ENCODE assay signal across 16 mouse cellular contexts in the genomic region with DNA sequence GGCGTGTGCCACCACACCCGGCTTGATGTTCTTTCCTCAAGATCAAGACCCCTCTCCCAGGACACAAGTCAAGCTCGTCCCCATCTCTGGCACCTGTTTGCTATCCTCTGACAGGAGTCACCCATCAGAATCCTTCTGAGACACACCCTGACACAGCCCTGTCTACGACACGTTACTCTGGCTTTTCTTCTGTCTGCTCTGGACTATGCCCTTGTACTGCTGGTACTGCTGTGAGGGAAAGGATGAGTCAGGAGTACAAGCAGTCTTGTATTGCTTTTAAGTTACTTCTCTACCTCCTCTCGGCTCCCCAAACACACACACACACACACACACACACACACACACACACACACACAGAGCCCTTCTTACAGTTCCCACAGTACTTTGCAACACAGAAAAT. TPM values are rescaled to one million over a fixed set of nuclear protein-coding genes. Genes with fewer than 3 reads are reported as not detected.
"Had no signal": no experiment of that assay in that cellular context is flagged by ENCODE, and none has a peak within 500 bp of the region (broad histone marks: within the 10 kb centered on the region; RNA-seq: fewer than 3 reads in every experiment).

No protein-coding gene starts in this region.

- H3K36me3 ChIP-seq: kidney, embryonic 15.5 days; limb, embryonic 12.5 days; liver, embryonic 13.5 days; lung, embryonic 15.5 days; midbrain, embryonic 12.5 days had no signal

- ATAC-seq: liver, postnatal 0 days; midbrain, embryonic 16.5 days had no signal

- H3K9ac ChIP-seq: kidney, embryonic 15.5 days; limb, embryonic 12.5 days; liver, embryonic 13.5 days; liver, postnatal 0 days; lung, embryonic 15.5 days; midbrain, embryonic 12.5 days had no signal

- H3K4me2 ChIP-seq: kidney, embryonic 15.5 days; limb, embryonic 12.5 days; liver, embryonic 13.5 days; lung, embryonic 15.5 days; midbrain, embryonic 12.5 days had no signal

- H3K4me3 ChIP-seq: kidney, embryonic 15.5 days; limb, embryonic 12.5 days; liver, embryonic 13.5 days; lung, embryonic 15.5 days; midbrain, embryonic 12.5 days had no signal

- H3K4me1 ChIP-seq: kidney, embryonic 15.5 days; liver, embryonic 13.5 days; lung, embryonic 15.5 days had no signal

- H3K27ac ChIP-seq: kidney, embryonic 15.5 days; limb, embryonic 12.5 days; liver, embryonic 13.5 days; lung, embryonic 15.5 days; macrophage; midbrain, embryonic 12.5 days had no signal

- DNase-seq: kidney, postnatal 14 days; liver; liver, embryonic 13.5 days; liver, postnatal 0 days; lung, postnatal 14 days; right cerebral cortex, postnatal 14 days; thymus, postnatal 36 days had no signal

- H3K9me3 ChIP-seq: kidney, embryonic 15.5 days; limb, embryonic 12.5 days; liver, embryonic 13.5 days; lung, embryonic 15.5 days; megakaryocyte, embryonic 14.5 days; midbrain, embryonic 12.5 days had no signal

- H3K27me3 ChIP-seq: kidney, embryonic 15.5 days; limb, embryonic 12.5 days; liver, embryonic 13.5 days; lung, embryonic 15.5 days; midbrain, embryonic 12.5 days had no signal

RNA-seq across cellular contexts. Expression of a gene that starts 39.5 kb away (rescaled TPM):
- total RNA-seq: layer of hippocampus, adult 8-10 months had no signal
- polyA plus RNA-seq: kidney, embryonic 15.5 days; large intestine, adult 2 months; liver, embryonic 13.5 days; liver, postnatal 0 days; lung, embryonic 15.5 days; midbrain, embryonic 16.5 days had no signal
